Mouse (Mus musculus): ENCODE measurements around the gene Anxa7.

GRCm38 (mm10) chr14:20478385-20478784, 1.5 kb downstream of the Anxa7 start:
- TF ChIP-seq EP300 (IDR thresholded peaks at IDR 0.05; ENCODE audit: low read depth) (no peak), CTCF (IDR thresholded peaks at IDR 0.05; ENCODE audit: low read depth) (no peak)
